Mouse (Mus musculus) liver, postnatal 0 days (tissue): ENCODE measurements around the gene Ints4.

ENCODE experiments used
- CTCF ChIP-seq: sonication (generic); IDR thresholded peaks from 2 replicates; pipeline ENCODE4 v1.5.1; 2016; ENCODE audit warnings: antibody characterized with exemption, low read depth
- EP300 ChIP-seq: IDR thresholded peaks from 2 replicates; pipeline ENCODE4 v1.6.1; 2016; ENCODE audit warnings: antibody characterized with exemption, low read depth, mild to moderate bottlenecking

- TF ChIP-seq EP300 (no peak), CTCF (no peak)
These were observed 11.7 kb downstream of the Ints4 start for GRCm38 (mm10) chr7:97492420-97492819.
